Mouse (Mus musculus): ENCODE results near the gene Tor1b.
"Not testable (repeated sequence)": the region's sequence is repeated elsewhere in the genome, so short reads cannot be mapped to it uniquely, and the experiment has no call there.

Tor1b gene

DNA sequence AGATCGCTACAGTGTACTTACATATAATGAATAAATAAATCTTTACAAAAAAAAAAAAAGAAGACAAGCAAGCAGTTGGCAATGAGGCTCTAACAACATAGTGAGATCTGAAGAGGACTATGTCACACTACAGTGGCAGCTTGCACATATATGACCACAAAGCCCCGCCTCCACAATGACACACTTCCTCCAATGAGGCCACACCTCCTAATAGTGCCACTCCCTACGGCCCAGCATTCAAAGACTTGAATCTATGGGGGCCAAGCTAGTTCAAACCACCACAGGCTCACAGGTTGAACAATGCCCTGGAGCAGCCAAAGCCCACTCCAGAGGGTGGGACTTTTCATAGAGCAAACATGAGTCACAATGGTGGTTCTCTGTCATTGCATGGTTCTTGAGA lies 20.8 kb upstream of the Tor1b start:
- DNase-seq (ENCODE audit: low spot score), result no peak

DNA sequence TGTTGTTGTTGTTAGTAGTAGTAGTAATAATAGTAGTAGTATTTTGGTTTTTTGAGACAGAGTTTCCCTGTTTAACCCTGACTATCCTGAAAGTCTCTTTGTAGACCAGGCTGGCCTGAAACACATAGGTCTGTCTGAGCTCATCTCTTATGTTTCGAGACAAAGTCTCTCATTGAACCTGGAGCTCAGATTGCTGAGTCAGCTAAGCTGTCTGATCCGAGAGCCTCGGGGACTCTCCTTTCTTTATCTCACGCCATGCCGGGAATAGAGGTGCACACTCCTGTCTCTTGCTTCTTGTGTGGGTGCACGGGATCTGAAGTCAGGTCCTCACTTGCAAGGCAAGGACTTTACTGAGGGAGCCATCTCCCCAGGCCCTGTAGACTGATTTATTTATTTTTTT lies 19.7 kb upstream of the Tor1b start:
- no peak for DNase-seq (ENCODE audit: low spot score)

DNA sequence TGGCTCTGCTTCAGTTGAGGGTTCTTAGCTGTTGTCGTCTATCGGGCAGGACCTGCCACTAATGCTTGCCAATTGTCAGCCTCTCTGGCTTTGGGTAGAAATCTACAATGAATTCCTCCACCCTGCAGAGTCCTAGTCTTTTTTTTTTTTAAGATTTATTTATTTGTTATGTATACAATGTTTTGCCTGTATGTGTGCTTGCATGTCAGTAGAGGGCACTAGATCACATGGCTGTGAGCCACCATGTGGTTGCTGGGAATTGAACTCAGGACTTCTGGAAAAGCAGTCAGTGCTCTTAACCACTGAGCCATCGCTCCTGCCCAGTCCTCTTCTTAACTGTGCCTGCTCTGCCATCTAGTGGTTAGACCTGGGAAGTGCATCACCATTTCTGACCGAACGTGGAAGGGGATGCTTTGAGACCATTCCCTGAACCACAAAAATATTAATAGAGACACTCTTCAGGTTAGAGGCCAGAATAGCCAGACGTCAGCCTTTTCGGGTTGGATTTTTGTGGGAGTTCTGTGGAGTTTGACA lies 18.8 kb upstream of the Tor1b start:
- DNase-seq (ENCODE audit: low spot score), result peak; percentile 90

DNA sequence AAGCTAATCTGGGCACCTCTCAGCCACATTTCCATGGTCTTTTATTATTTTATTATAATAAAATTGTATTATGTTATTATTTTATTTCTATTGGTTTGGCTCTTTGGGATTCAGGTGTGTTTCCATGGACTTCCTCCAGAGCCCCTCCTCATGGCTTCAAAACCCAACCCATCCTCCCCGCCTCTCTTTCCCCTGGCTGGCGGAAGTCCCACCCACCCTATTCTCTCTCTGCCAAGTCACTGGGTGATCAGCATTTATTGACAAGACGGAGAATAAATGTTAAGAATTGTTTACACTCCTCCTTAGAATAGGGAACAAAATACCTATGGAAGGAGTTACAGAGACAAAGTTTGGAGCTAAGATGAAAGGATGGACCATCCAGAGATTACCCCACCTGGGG lies 16.0 kb upstream of the Tor1b start:
- DNase-seq (ENCODE audit: low spot score), result no peak

DNA sequence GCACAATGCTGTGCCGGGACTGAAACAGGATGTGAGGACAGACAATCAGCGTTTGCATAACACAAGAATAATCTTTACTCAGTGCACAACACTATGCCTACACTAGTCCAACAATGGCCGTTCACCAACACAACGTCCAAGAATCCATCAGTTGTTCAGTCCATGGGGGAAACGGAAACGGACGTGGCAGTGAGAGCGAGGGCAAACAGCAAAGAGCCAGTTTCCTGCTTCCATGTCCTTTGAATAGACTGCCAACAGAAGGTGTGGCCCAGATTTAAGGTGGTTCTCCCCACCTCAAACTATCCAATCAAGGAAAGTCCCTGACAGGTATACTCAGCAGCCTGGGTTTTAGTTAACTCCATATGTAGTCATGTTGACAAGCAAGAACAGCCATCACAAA lies 15.0 kb upstream of the Tor1b start:
- DNase-seq (ENCODE audit: low spot score), result no peak

DNA sequence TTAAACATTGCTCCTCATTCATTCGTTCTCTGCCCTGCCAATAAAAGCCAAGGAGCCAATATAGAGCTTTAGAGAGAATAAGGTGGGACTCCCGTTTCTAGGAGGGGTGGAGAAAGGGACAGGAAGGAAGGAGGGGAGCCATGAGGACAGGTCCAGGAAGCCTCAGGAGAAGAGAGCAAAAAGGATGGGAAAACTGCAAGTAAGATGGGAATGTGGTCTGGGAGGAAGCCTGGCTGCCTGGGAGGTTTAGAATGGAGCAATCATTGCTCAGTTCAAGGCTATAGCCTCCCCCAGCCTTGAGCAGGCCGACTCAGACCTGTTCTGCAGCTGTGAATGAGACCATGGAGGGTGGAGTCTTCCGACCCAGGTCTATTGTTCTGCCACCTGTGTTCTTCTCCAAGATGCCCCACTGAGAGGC lies 14.2 kb upstream of the Tor1b start:
- DNase-seq (ENCODE audit: low spot score), result no peak

DNA sequence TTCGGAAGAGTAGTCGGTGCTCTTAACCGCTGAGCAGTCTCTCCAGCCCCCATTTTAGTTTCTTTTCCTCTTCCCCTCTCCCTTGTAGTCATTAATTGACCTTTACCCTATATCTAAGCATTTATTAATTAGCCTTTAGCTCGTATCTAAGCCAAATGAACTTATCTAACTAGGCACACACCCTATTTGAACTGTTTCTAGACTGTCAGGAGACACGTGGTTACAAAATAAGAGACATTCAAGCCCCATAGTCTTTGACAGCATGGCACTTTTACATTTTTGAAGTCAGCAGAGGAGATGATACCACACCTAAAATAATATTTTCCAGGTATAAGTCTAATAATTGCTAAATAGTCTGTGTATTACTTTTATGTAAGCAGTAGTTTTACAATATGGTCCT lies 11.2 kb upstream of the Tor1b start:
- no peak for DNase-seq (ENCODE audit: low spot score)

DNA sequence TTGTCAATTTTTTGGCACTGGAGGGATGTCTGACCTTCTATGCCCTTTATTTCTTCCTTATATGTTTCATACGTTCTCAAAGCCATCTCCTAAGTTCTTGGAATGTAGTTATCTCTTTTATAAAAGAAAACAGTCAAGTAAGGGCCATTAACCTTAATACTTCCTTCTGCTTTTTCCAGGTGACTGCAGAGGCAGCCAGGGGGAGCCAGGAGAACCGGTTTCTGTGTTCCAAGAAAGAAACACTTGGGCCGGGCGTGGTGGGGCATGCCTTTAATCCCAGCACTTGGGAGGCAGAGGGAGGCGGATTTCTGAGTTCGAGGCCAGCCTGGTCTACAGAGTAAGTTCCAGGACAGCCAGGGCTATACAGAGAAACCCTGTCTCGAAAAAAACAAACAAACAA lies 10.6 kb upstream of the Tor1b start:
- not testable (repeated sequence) for DNase-seq (ENCODE audit: low spot score)

DNA sequence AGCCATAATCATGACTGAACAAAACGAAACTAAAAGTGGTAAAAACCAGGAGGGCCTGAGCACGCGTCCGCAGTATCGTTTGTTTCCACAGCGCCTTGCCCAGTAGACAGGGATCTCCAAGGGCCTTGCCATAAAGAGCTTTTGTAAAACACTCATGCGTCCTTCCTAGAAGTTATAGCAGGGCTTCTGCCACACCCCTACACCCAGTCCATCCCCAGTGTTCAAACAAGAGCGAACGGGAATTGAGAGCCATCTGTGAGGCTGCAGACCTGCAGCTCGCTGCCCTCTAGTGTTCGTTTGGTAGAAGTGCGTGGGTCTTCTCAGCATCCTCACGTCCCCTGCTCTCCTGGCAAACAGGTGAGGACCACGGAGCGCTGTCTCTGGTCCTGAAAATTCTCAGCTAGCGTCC lies 10.2 kb upstream of the Tor1b start:
- peak; percentile 93 for DNase-seq (ENCODE audit: low spot score)

DNA sequence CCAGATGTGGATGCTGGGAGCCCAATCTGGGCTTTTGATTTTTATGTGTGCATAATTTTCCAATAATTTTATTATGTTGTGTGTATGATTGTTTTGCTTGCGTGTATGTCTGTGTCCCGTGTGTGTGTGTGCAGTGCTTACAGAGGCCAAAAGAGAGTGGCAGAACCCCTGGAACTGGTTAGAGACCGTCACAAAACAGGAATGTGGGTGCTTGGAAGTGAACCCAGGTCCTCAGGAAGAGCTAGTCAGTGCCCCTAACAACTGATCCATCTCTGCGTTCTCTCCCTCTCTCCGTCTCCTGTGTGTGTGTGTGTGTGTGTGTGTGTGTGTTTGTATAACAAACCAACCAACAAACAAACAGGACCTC lies 319 bp upstream of the Tor1b start:
- no peak for DNase-seq (ENCODE audit: low spot score)

DNA sequence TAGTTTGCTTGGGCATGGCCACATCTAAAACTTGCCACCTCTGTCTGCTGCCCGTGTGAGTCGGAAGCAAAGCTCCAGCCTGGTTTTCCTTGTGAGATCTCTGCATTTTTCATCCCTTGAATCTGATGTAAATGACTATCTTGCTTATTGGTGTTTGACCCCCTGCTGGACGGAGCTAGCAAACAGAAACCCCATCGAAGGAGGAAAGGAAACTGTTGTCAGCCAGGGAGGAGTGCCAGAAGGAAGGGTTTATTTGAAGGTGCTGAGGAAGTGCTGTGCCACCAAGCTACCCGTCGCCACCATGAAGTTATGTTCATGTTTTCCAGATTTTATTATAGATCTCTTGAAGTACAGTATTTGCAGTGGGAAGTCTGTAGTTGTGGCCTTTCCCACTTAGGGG lies 2.0 kb downstream of the Tor1b start:
- DNase-seq (ENCODE audit: low spot score), result no peak

DNA sequence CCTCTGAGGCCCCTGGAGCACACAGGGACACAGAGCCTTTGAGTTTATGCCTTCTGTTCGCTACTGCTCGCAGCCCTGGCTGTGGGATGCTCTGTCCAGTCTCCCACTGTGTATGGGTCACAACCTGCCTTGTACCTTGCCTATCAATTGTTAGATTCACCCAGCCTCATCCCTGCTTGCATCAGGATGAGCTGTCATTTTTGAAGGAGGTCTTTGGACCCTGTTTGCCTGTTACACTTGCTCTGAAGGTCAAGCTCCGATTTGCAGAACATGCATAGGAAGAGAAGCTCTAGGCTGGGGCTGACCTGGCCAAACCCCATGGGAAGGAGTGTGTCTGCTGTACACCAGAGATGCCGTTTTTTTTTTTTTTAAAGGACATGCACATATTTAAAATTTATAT lies 4.8 kb downstream of the Tor1b start:
- no peak for DNase-seq (ENCODE audit: low spot score)

DNA sequence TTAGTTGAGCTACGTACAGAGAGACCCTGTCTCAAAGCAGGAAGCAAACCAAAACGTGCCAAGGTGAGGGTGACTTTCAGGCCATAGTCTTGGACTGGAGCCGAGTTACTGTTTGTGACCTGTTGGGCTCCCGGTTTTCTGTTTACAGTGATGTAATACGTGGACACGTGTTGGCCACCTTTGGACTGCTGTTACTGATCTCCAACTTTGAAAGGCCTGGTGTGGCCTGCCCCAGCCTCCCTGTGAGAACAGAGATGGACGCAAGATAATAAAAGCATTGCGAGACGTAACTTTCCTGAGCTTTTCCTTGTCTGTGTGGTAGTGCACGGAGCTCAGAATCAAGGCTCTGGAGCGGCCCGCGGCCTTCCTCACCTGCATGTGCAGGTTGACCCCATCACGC lies 6.0 kb downstream of the Tor1b start:
- no peak for DNase-seq (ENCODE audit: low spot score)

DNA sequence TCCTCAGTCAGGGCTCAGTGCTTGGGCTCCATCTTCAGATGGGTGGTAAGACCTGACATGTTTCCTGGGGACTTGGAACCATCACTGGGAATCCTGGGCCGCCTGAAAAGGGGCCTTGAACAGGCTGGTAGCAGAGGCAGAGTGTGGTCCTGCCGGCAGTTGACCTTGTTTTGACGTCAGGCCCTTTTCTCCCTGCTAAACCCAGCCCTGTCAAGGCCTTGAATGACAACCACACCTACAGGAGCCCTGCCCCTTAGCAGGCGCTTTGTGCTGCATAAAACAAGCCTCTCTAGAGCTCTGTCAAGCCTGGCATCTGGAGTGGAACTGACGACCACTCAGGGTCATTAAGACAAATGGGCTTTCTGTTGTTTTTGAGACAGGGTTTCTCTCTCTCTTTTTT lies 7.1 kb downstream of the Tor1b start:
- DNase-seq (ENCODE audit: low spot score), result no peak

DNA sequence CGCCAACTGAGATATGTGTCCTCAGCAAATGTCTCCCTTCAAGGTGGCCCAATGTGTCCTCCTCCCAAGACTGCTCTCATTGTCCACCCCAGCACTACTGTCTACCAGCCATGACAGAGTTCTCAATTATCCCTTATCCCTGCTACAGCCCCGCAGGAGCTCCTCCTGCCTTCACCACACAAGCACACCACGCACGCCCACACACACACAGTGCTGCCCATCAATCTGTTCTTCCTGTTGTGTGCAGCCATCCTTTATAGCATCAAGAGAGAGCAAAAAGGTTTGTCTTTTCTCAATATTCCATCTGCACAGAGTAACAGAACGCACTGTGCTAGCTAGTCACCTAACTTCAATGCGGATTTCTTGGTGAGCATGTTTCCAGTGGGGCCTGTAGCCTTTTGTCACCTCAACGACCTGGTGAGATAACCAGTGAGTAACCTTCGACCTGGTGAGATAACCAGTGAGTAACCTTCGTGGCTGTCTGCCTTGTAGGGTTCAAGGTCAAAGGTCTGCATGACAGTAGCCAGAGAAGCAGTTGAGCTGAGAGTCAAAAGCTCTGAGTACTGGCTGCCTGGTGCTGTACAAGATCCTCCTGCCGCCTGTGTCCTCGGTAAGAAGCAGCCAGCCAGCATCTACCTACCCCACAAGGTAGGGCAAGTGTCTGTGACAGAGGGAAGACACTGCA lies 10.0 kb downstream of the Tor1b start:
- DNase-seq (ENCODE audit: low spot score), result no peak

DNA sequence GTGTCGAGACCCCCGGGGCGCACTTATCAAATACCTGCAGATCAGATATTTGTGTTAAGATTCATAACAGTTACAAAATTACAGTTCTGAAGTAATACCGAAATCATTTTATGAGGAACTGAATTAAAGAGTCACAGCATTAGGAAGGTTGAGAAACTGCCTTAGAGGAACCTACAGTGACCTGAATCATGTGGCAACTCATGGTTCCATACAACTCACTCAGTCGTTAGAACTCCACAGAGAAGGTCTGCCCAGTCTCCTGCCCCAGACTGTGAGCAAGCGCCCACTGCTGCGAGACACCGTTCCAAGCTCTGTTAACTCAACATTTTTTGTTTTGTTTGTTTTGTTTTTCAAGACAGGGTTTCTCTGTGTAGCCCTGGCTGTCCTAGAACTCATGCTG lies 12.9 kb downstream of the Tor1b start:
- DNase-seq (ENCODE audit: low spot score), result no peak

DNA sequence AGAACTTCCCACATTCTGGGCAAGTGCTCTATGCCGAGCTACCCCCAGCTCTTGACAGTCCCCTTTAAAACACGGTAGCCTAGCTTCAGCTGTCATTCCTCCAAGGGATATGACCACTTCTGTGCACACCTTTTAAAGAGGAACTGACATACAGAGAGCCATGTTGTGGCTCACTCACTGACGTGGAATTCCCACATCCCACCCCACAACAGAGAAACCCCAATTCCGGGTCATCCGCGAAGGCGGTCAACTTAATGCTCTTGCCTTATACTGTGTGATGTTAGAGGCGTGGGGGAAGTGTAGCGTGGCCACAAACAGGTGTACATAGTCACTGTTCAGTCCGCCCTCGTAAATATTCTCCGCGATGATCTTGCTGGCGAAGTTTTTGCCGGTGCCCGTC lies 14.1 kb downstream of the Tor1b start:
- no peak for DNase-seq (ENCODE audit: low spot score)

DNA sequence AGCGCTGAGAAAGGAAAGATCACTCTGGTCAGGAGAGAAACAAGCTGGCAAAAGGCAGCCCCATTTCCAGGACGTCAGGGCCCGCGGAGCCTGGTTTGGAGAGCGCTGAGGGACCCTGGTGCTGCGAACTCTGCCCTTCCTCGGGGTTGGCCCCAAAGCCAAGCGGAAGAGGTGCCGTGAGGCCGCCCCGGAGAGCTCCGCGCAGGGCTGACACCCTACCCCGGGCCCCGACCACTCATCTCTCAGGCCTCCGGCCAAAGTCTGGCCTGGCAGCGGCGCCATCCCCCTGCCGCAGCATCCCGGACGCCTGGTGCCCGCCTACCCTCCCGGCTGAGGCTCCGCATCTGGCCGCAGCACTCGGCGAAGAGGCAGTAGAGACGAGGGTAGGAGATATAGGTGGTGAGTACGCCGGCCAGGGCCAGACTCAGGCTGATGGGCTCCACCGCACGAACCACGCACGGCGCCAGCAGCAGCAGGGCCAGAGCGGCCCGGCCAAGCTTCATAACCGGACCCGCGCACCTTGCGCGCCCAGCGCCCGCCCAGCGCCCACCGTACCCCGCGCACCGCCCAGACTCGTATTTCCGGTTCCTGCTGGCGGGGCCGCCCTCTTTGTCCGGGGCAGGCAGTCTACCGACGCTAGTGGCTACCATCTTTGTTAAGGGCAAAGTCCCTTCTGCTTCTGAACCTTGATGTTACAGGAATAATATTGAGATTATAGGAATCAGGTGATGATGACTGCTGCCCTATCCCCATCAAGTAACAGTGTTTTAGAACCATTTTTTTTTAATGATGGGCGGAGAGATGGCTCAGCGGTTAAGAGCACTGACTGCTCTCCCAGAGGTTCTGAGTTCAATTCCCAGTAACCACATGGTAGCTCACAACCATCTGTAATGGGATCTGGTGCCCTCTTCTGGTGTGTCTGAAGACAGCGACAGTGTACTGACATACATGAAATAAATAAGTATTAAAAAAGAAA lies 14.9 kb downstream of the Tor1b start, which contains the start of gene Tor1a:
Gene Tor1a, minus strand, starts transcription at position 582 of the 976 bp plus-strand sequence.
- DNase-seq (ENCODE audit: low spot score), result peak; percentile 96

DNA sequence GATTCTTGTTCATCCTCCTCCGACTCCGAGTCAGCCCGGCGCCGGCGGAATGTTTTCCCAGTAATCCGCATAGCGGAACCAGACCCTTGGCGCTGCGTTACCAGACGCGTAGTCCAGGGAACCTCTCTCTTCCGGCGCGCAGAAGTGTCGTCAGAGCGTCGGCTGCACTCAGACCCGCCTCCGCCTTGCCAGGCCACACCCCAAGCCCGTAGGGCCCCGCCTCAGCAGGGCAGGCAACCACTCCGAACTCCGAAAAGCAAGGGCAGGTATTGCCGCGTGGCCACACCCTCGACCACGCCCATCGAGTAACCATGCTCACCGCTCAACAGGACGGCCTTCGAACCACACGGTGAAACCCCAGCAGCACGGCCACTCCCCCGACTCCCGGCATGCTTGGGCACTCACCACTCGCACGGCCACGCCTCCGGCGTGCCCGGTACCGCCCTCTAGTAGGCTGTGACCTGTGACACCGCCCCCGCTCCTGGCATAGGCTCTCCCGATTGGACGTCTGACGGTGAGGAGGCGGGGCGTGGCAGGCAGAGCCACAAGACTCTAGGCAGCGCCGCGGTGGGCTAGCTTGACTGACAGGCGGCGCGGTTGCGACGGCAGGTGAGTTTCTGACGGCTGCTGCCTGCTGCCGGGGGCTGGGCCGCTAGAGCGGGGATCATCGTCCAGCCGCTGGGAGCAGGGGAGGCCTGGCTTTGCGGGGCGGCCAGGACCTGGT lies 29.2 kb downstream of the Tor1b start, which contains the start of the genes BC005624 and Usp20:
Gene BC005624, minus strand, starts transcription at position 412 of the 724 bp plus-strand sequence.
Gene Usp20, plus strand, starts transcription at position 490 of the 724 bp plus-strand sequence.
- peak; percentile 100 for DNase-seq (ENCODE audit: low spot score)

DNA sequence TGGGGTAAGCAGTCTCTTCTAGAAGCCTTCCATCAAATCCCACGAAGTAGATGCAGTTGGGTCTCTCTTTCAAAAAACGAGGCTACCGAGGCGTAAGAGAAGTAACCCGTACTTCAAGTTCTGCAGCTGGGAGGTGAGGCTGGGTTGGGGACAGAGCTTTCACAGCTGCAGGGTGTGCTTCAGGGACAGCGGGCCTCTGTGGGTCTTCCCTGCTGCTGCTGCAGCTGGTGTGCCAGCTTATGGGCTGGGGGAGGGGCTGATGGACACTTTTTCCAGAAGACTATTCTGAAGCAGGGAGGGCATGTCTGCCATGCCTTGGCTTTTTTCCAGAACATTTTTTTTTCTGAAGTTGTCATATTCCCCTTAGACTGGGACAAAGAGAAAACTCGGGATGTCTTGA lies 30.3 kb downstream of the Tor1b start:
- no peak for DNase-seq (ENCODE audit: low spot score)

DNA sequence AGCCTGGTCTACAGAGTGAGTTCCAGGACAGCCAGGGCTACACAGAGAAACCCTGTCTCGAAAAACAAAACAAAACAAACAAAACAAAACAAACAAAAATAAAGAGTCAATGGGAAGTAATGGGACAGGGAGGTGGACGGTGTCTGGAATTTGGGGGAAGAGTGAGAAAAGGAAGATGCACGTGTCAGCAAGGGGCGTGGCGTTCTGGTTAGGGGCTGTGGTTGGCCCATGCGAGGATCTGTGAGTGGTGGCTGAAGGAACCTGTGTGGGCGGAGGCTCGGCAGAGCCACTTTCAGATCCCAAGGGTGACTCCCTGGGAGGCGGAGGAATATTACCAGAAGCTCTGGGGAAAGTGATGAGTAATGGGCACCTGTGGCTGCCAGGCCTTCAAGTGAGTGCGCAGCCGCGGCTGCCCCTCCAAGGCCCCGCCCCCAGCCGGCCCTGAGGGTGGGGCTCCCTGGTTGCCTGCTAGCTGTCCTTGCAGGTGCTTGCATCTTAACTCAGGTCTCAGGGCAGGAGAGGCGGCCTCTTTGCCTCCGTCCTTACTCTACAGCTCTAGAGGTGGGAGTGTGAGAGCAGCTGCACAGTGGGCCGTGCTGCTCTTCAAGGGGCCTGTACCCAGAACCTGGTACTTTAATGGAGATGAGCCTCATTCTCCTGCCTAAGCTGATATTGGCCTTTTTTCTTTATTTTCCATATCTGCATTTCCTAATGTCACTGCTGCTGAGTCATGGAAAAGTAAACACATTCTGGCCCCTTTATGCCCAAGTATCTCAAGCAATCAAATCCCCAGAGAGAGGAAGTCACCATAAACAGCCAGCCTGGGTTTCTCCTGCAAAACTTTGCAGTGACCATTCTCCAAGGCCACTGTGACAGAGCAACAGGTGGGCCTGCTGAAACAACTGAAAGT lies 32.6 kb downstream of the Tor1b start:
- DNase-seq (ENCODE audit: low spot score), result no peak

Measured in embryo, embryonic 10 days (tissue).